Mouse (Mus musculus): ENCODE data around the gene G6pd2. TPM values are rescaled to one million over a fixed set of nuclear protein-coding genes. Genes with fewer than 3 reads are reported as not detected.

The G6pd2 gene
- not detected for total RNA-seq (2021)
- long read RNA-seq: 0 reads

GRCm38 (mm10) chr5:61808516-61808915 is at the start of gene G6pd2:
TSS of gene G6pd2 (plus strand) at chr5:61808816.
- DNase-seq (ENCODE audit: low spot score in 2 of 2): no peak

- no peak for DNase-seq (ENCODE audit: low spot score in 2 of 2)
These were observed 44.4 kb upstream of the G6pd2 start for GRCm38 (mm10) chr5:61764214-61764613.

GRCm38 (mm10) chr5:61832935-61833551 is 24.4 kb downstream of the G6pd2 start:
- no peak for DNase-seq (ENCODE audit: low spot score in 2 of 2)

- DNase-seq (ENCODE audit: low spot score in 2 of 2): no peak
These were observed 35.3 kb downstream of the G6pd2 start for GRCm38 (mm10) chr5:61843891-61844290.
